Mouse (Mus musculus) testis, adult 2 months (tissue): Measurements from ENCODE around the gene Tmprss2.

Experiments
- CTCF ChIP-seq: fragments of 200-500 bp; IDR thresholded peaks from 2 replicates; pipeline ENCODE4 v1.5.1; 2012; ENCODE audit warnings: low read depth, mild to moderate bottlenecking, inconsistent platforms, low read length, moderate library complexity; ENCODE audit not compliant: control insufficient read depth, insufficient read depth, insufficient replicate concordance
- POLR2A ChIP-seq: fragments of 200-500 bp; IDR thresholded peaks from 2 replicates; pipeline ENCODE4 v1.6.1; 2012; ENCODE audit warnings: low read depth, mild to moderate bottlenecking, inconsistent platforms, low read length, moderate library complexity; ENCODE audit not compliant: control insufficient read depth

GRCm38 (mm10) chr16:97598046-97598445 is 12.9 kb downstream of the Tmprss2 start:
- no peak for TF ChIP-seq CTCF
- no peak for TF ChIP-seq POLR2A
